25 mouse cellular contexts compared by ENCODE assay signal in genomic region chr13:111405956-111406355, GRCm38 (mm10).
DNase-seq lines count a peak whose midpoint lies in the region; ATAC-seq and TF ChIP-seq lines count a peak whose summit lies in the region.
"Had no signal": no experiment of that assay in that cellular context is flagged by ENCODE, and none has a peak within 500 bp of the region (broad histone marks: within the 10 kb centered on the region; RNA-seq: fewer than 3 reads in every experiment).

No protein-coding gene starts in this region.

- H3K27ac ChIP-seq in forebrain, postnatal 0 days (ENCODE audit: low read depth, low read length), result no peak overlapping the region
- H3K27ac ChIP-seq in forebrain, embryonic 11.5 days (ENCODE audit: low read depth, low read length), result no peak overlapping the region
- H3K27ac ChIP-seq in layer of hippocampus, adult 2 months, result peak overlapping the region; percentile 74; the same call in 1 of the 2 replicates
- no peak overlapping the region for H3K27ac ChIP-seq in stomach, postnatal 0 days (replicated peaks)
- H3K27ac ChIP-seq: forebrain, embryonic 12.5 days; forebrain, embryonic 15.5 days; heart, adult 2 months; heart, embryonic 10.5 days; hindbrain, embryonic 12.5 days; hindbrain, embryonic 15.5 days had no signal

- no peak overlapping the region for H3K4me2 ChIP-seq in forebrain, postnatal 0 days (ENCODE audit: low read depth)
- H3K4me2 ChIP-seq in forebrain, embryonic 11.5 days (ENCODE audit: low read depth, low read length, severe bottlenecking), result no peak overlapping the region
- H3K4me2 ChIP-seq in stomach, postnatal 0 days (replicated peaks; ENCODE audit: low read depth), result no peak overlapping the region
- H3K4me2 ChIP-seq: embryonic facial prominence, embryonic 15.5 days; forebrain, embryonic 12.5 days; forebrain, embryonic 15.5 days; hindbrain, embryonic 12.5 days; hindbrain, embryonic 15.5 days had no signal

- no peaks in the 10 kb centered on the region for H3K27me3 ChIP-seq in forebrain, postnatal 0 days (ENCODE audit: insufficient read depth, low read length)
- H3K27me3 ChIP-seq in forebrain, embryonic 11.5 days (ENCODE audit: control insufficient read depth, insufficient read depth, low read length), result no peaks in the 10 kb centered on the region
- no peaks in the 10 kb centered on the region for H3K27me3 ChIP-seq in stomach, postnatal 0 days (ENCODE audit: control insufficient read depth, insufficient read depth, low read length)
- H3K27me3 ChIP-seq: CH12.LX; embryonic facial prominence, embryonic 15.5 days; forebrain, embryonic 12.5 days; forebrain, embryonic 15.5 days; hindbrain, embryonic 12.5 days; hindbrain, embryonic 15.5 days; Patski had no signal

- DNase-seq in forebrain, postnatal 0 days, result no peak
- no peak for DNase-seq in forebrain, embryonic 11.5 days (ENCODE audit: low spot score)
- DNase-seq in layer of hippocampus, adult 2 months (ENCODE audit: low spot score in 2 of 2), result no peak
- no peak for DNase-seq in layer of hippocampus, adult 11-12 months (ENCODE audit: low spot score)
- DNase-seq in brain, adult 2 months (ENCODE audit: low read depth, low spot score), result peak; percentile 67
- DNase-seq in telencephalon, adult 2 months (ENCODE audit: low read depth, low spot score), result peak; percentile 49
- DNase-seq in stomach, postnatal 0 days (ENCODE audit: low spot score), result no peak
- DNase-seq: adrenal gland, postnatal 10 days; adrenal gland, postnatal 36 days; B cell, adult 2 months; cerebellum, adult 11 months; cerebellum, adult 2 months; cerebellum, adult 9-11 months; cerebellum, postnatal 25 days; gastrocnemius, postnatal 25 days; heart, adult 2 months had no signal

- no peak overlapping the region for H3K9ac ChIP-seq in forebrain, postnatal 0 days
- H3K9ac ChIP-seq in forebrain, embryonic 11.5 days (ENCODE audit: low read length), result no peak overlapping the region
- H3K9ac ChIP-seq in stomach, postnatal 0 days (ENCODE audit: low read length), result no peak overlapping the region
- H3K9ac ChIP-seq: embryonic facial prominence, embryonic 15.5 days; forebrain, embryonic 12.5 days; forebrain, embryonic 15.5 days; hindbrain, embryonic 12.5 days; hindbrain, embryonic 15.5 days had no signal

- no peaks in the 10 kb centered on the region for H3K36me3 ChIP-seq in forebrain, postnatal 0 days (ENCODE audit: insufficient read depth)
- no peaks in the 10 kb centered on the region for H3K36me3 ChIP-seq in forebrain, embryonic 11.5 days (ENCODE audit: control insufficient read depth, insufficient read depth, low read length)
- no peaks in the 10 kb centered on the region for H3K36me3 ChIP-seq in stomach, postnatal 0 days (ENCODE audit: control insufficient read depth, insufficient read depth, low read length)
- H3K36me3 ChIP-seq: embryonic facial prominence, embryonic 15.5 days; forebrain, embryonic 12.5 days; forebrain, embryonic 15.5 days; G1E; heart, embryonic 10.5 days; hindbrain, embryonic 12.5 days; hindbrain, embryonic 15.5 days had no signal

- no peak overlapping the region for H3K4me3 ChIP-seq in forebrain, postnatal 0 days (ENCODE audit: low read depth, low read length)
- H3K4me3 ChIP-seq in forebrain, embryonic 11.5 days (ENCODE audit: low read depth, low read length), result no peak overlapping the region
- no peak overlapping the region for H3K4me3 ChIP-seq in layer of hippocampus, adult 2 months
- H3K4me3 ChIP-seq in stomach, postnatal 0 days (ENCODE audit: low read depth, low read length), result no peak overlapping the region
- H3K4me3 ChIP-seq: embryonic facial prominence, embryonic 15.5 days; forebrain, embryonic 12.5 days; forebrain, embryonic 15.5 days; heart, adult 2 months; heart, embryonic 10.5 days; hindbrain, embryonic 12.5 days; hindbrain, embryonic 15.5 days had no signal

- 83% methylated on average over 3 of the region's 3 CpGs for WGBS in forebrain, postnatal 0 days
- WGBS in forebrain, embryonic 11.5 days, result 84% methylated on average over 3 of the region's 3 CpGs
- WGBS in stomach, postnatal 0 days, result 77% methylated on average over 3 of the region's 3 CpGs

- no peak for TF ChIP-seq CTCF in forebrain, postnatal 0 days (IDR thresholded peaks at IDR 0.05; ENCODE audit: low read depth)
- no peak for TF ChIP-seq CTCF in layer of hippocampus, adult 2 months (conservative IDR thresholded peaks at IDR 0.05)
- no peak for TF ChIP-seq CTCF in stomach, postnatal 0 days (IDR thresholded peaks at IDR 0.05; ENCODE audit: low read depth)

- peak; percentile 42; the same call in 1 of the 2 replicates for ATAC-seq in forebrain, postnatal 0 days
- ATAC-seq in forebrain, embryonic 11.5 days (replicated peaks; ENCODE audit: low FRiP score), result no peak
- ATAC-seq in stomach, postnatal 0 days (ENCODE audit: low FRiP score, low TSS enrichment), result no peak
- ATAC-seq: forebrain, embryonic 15.5 days; Patski had no signal

- H3K9me3 ChIP-seq in forebrain, postnatal 0 days (ENCODE audit: low read length), result no peaks in the 10 kb centered on the region
- no peaks in the 10 kb centered on the region for H3K9me3 ChIP-seq in forebrain, embryonic 11.5 days (ENCODE audit: control insufficient read depth, low read length)
- no peaks in the 10 kb centered on the region for H3K9me3 ChIP-seq in stomach, postnatal 0 days (ENCODE audit: control insufficient read depth, low read length)
- H3K9me3 ChIP-seq: embryonic facial prominence, embryonic 15.5 days; forebrain, embryonic 12.5 days; forebrain, embryonic 15.5 days; G1E; heart, embryonic 10.5 days; hindbrain, embryonic 12.5 days; hindbrain, embryonic 15.5 days had no signal

- TF ChIP-seq EP300 in stomach, postnatal 0 days (optimal IDR thresholded peaks at IDR 0.05), result no peak

- H3K4me1 ChIP-seq in forebrain, postnatal 0 days (ENCODE audit: insufficient read depth), result 0 out of 2 replicates have a peak, but pooled peaks cover 2% of the 10 kb centered on the region
- no peaks in the 10 kb centered on the region for H3K4me1 ChIP-seq in forebrain, embryonic 11.5 days (replicated peaks; ENCODE audit: control insufficient read depth, insufficient read depth, low read length)
- no peaks in the 10 kb centered on the region for H3K4me1 ChIP-seq in stomach, postnatal 0 days (replicated peaks; ENCODE audit: control insufficient read depth, insufficient read depth)
- H3K4me1 ChIP-seq: forebrain, embryonic 12.5 days; forebrain, embryonic 15.5 days; hindbrain, embryonic 12.5 days; hindbrain, embryonic 15.5 days had no signal

Comparison
In these comparisons a context has a peak if more than half of its experiments do, and no peak if none do; other contexts are left out.
1. DNase-seq: peak in brain, adult 2 months (single experiment) and telencephalon, adult 2 months (single experiment); none in forebrain, postnatal 0 days (single experiment), forebrain, embryonic 11.5 days (single experiment), layer of hippocampus, adult 2 months (0 of 2), layer of hippocampus, adult 11-12 months (single experiment) and stomach, postnatal 0 days (single experiment).